In genomic region chr3:53650003-53650748, GRCm38 (mm10) we compare ENCODE assay signal across 9 mouse cellular contexts. TPM values are rescaled to one million over a fixed set of nuclear protein-coding genes. Genes with fewer than 3 reads are reported as not detected.
DNase-seq lines count a peak whose midpoint lies in the region; ATAC-seq and TF ChIP-seq lines count a peak whose summit lies in the region.
"Had no signal": no experiment of that assay in that cellular context is flagged by ENCODE, and none has a peak within 500 bp of the region (broad histone marks: within the 10 kb centered on the region; RNA-seq: fewer than 3 reads in every experiment).

No protein-coding gene starts in this region.

- no peak for DNase-seq in kidney, adult 2 months
- DNase-seq in ZHBTc4 (ENCODE audit: low read depth, low spot score) (peak; percentile 98), MN1 (ENCODE audit: low spot score) (no peak)
- DNase-seq in forebrain, postnatal 0 days = peak; percentile 34
- DNase-seq: cerebellum, adult 9-10 months had no signal

- WGBS in kidney, embryonic 14.5 days = 7% methylated on average over 8 of the region's 8 CpGs
- WGBS in kidney, adult 2 months = 19% methylated on average over 8 of the region's 8 CpGs
- 9% methylated on average over 8 of the region's 8 CpGs for WGBS in forebrain, postnatal 0 days
- WGBS in midbrain, embryonic 12.5 days = 2% methylated on average over 8 of the region's 8 CpGs

- no peak for TF ChIP-seq CTCF in kidney, adult 2 months (conservative IDR thresholded peaks at IDR 0.05; ENCODE audit: insufficient read depth, insufficient read length, low read depth, low read length)
- no peak for TF ChIP-seq CTCF in forebrain, postnatal 0 days (IDR thresholded peaks at IDR 0.05; ENCODE audit: low read depth)

- no peak overlapping the region; the same call in 1 of the 2 replicates for H3K9ac ChIP-seq in kidney, embryonic 14.5 days (ENCODE audit: low read depth, low read length)
- H3K9ac ChIP-seq in forebrain, postnatal 0 days = no peak overlapping the region
- no peak overlapping the region for H3K9ac ChIP-seq in midbrain, embryonic 12.5 days (replicated peaks)

- H3K4me3 ChIP-seq in kidney, embryonic 14.5 days (ENCODE audit: low read length) = peak overlapping the region; percentile 12; the same call in 1 of the 2 replicates
- no peak overlapping the region for H3K4me3 ChIP-seq in kidney, adult 2 months (ENCODE audit: insufficient read depth, low read depth, low read length)
- H3K4me3 ChIP-seq in forebrain, postnatal 0 days (ENCODE audit: low read depth, low read length) = no peak overlapping the region
- no peak overlapping the region for H3K4me3 ChIP-seq in midbrain, embryonic 12.5 days

- no peak for TF ChIP-seq POLR2A in kidney, adult 2 months (IDR thresholded peaks at IDR 0.05; ENCODE audit: low read depth, low read length)

- H3K4me2 ChIP-seq in kidney, embryonic 14.5 days (replicated peaks; ENCODE audit: low read depth, low read length) = peak overlapping the region; percentile 33
- H3K4me2 ChIP-seq in forebrain, postnatal 0 days (ENCODE audit: low read depth) = peak overlapping the region; percentile 26
- no peak overlapping the region for H3K4me2 ChIP-seq in midbrain, embryonic 12.5 days (replicated peaks)

- H3K36me3 ChIP-seq in kidney, embryonic 14.5 days (ENCODE audit: control insufficient read depth, insufficient read depth, low read length) = peaks cover 31% of the 10 kb centered on the region
- no peaks in the 10 kb centered on the region for H3K36me3 ChIP-seq in kidney, adult 2 months (ENCODE audit: control insufficient read depth, insufficient read depth, low read length)
- H3K36me3 ChIP-seq in forebrain, postnatal 0 days (ENCODE audit: insufficient read depth) = no peaks in the 10 kb centered on the region
- H3K36me3 ChIP-seq in midbrain, embryonic 12.5 days = peaks cover 3% of the 10 kb centered on the region; the same call in 1 of the 2 replicates

- ATAC-seq in kidney, embryonic 14.5 days (ENCODE audit: low FRiP score, low TSS enrichment) = no peak
- no peak; the same call in none of the 2 replicates for ATAC-seq in forebrain, postnatal 0 days
- peak; percentile 66; the same call in 1 of the 2 replicates for ATAC-seq in midbrain, embryonic 12.5 days (ENCODE audit: low FRiP score, low read depth)
- ATAC-seq in granulocyte monocyte progenitor cell, adult 5-6 weeks (replicated peaks; ENCODE audit: poor library complexity, severe bottlenecking) = no peak
- ATAC-seq in frontal cortex, adult (ENCODE audit: low TSS enrichment) = no peak

- peaks cover 2% of the 10 kb centered on the region; the same call in 1 of the 2 replicates for H3K27me3 ChIP-seq in kidney, embryonic 14.5 days (ENCODE audit: control insufficient read depth, insufficient read depth, low read length)
- no peaks in the 10 kb centered on the region for H3K27me3 ChIP-seq in kidney, adult 2 months (replicated peaks; ENCODE audit: control insufficient read depth, insufficient read depth, low read length)
- H3K27me3 ChIP-seq in forebrain, postnatal 0 days (ENCODE audit: insufficient read depth, low read length) = no peaks in the 10 kb centered on the region
- H3K27me3 ChIP-seq in midbrain, embryonic 12.5 days = peaks cover 9% of the 10 kb centered on the region

- peaks cover 22% of the 10 kb centered on the region for H3K9me3 ChIP-seq in kidney, embryonic 14.5 days (ENCODE audit: control insufficient read depth, low read length)
- H3K9me3 ChIP-seq in forebrain, postnatal 0 days (ENCODE audit: low read length) = peaks cover 5% of the 10 kb centered on the region; the same call in 1 of the 2 replicates
- H3K9me3 ChIP-seq in midbrain, embryonic 12.5 days = peaks cover 12% of the 10 kb centered on the region

- 0 out of 2 replicates have a peak overlapping the region, but pooled peaks have one; percentile 62 for H3K27ac ChIP-seq in kidney, embryonic 14.5 days (ENCODE audit: low read depth, low read length)
- no peak overlapping the region for H3K27ac ChIP-seq in kidney, adult 2 months (ENCODE audit: insufficient read depth, low read depth, low read length)
- peak overlapping the region; percentile 29; the same call in 1 of the 2 replicates for H3K27ac ChIP-seq in forebrain, postnatal 0 days (ENCODE audit: low read depth, low read length)
- H3K27ac ChIP-seq in midbrain, embryonic 12.5 days (replicated peaks) = no peak overlapping the region; the same call in 1 of the 2 replicates

- no peaks in the 10 kb centered on the region for H3K4me1 ChIP-seq in kidney, embryonic 14.5 days (ENCODE audit: control insufficient read depth, insufficient read depth, low read length)
- 0 out of 2 replicates have a peak, but pooled peaks cover 2% of the 10 kb centered on the region for H3K4me1 ChIP-seq in kidney, adult 2 months (ENCODE audit: control insufficient read depth, insufficient read depth, low read length)
- no peaks in the 10 kb centered on the region for H3K4me1 ChIP-seq in forebrain, postnatal 0 days (ENCODE audit: insufficient read depth)
- H3K4me1 ChIP-seq in midbrain, embryonic 12.5 days = peaks cover 7% of the 10 kb centered on the region

RNA-seq across cellular contexts. Expression of gene Frem2, which starts 7.0 kb away (rescaled TPM):
- polyA plus RNA-seq in kidney, embryonic 14.5 days (2014; fragmentation: Nextera tagmentation; extraction: Ambion mirVana) = 14.8 and 27.0 TPM in 2 replicates
- 4.3 and 7.3 TPM in 2 replicates for polyA plus RNA-seq in kidney, adult 2 months (2012; rRNA removed)
- 7.8 and 7.9 TPM in 2 replicates for total RNA-seq in forebrain, postnatal 0 days (2014; rRNA removed)
- 1.1 and 1.5 TPM in 2 replicates for polyA plus RNA-seq in forebrain, postnatal 0 days (2015; fragmentation: Nextera tagmentation; extraction: Ambion mirVana)
- 1.6 and 2.0 TPM in 2 replicates for polyA plus RNA-seq in midbrain, embryonic 12.5 days (2016; fragmentation: Nextera tagmentation; extraction: Ambion mirVana)
- total RNA-seq in granulocyte monocyte progenitor cell, adult 5-6 weeks (2014; fragmentation: Nextera tagmentation) = not detected in 2 replicates
- total RNA-seq in granulocyte monocyte progenitor cell, adult 5-6 weeks (2017) = not detected in 2 replicates

Comparison
In these comparisons a context has a peak if more than half of its experiments do, and no peak if none do; other contexts are left out.
1. H3K27ac ChIP-seq: peak in kidney, embryonic 14.5 days (single experiment) and forebrain, postnatal 0 days (single experiment); none in kidney, adult 2 months (single experiment) and midbrain, embryonic 12.5 days (single experiment).
2. DNase-seq: peak in ZHBTc4 (single experiment) and forebrain, postnatal 0 days (single experiment); none in kidney, adult 2 months (single experiment) and MN1 (single experiment).